Mouse (Mus musculus): ENCODE data around the gene Gp1ba.

The Gp1ba gene

DNA sequence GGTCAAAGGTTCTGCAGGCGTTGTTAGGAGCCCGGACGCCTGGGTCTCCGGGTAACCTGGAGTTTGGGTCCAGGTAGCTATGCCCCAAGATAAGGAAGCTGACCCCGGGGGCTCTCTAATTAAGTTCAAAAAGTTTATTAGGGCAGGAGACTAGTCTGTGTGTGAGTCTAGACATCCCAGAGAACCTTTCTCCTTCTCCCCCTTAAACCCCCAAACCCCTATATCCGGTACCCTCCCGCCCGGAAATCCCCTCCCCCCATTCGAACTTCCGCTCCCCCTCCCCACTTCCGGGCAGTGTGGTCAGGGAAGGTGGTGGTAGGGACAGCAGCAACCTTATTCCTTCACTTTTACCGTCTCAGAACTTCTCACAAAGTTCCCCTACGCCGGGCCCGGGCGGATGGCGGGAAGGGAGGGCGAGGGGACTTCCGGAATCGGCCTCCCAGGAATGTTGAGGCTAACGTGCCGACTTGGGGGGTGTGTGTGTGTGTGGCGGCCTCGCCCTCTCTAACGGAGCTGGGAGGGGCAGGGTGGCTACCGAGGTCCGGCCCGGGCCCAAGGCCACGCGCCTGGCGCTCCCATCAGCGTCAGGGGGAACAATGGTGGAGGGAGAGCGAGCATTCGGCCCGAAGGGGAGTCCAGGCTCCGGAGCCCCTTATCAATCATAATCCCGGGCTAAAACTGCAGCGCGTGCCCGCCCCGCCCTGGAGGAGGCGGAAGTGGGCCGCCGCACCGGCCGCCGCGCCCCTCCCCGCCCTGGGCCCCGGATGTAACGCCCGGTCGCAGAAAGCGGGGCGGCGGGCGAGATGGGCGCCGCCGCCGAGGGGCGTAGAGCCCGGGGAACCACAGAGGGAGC is 14.6 kb downstream of the Gp1ba start:
- peak; percentile 87 for DNase-seq (ENCODE audit: low spot score)

DNA sequence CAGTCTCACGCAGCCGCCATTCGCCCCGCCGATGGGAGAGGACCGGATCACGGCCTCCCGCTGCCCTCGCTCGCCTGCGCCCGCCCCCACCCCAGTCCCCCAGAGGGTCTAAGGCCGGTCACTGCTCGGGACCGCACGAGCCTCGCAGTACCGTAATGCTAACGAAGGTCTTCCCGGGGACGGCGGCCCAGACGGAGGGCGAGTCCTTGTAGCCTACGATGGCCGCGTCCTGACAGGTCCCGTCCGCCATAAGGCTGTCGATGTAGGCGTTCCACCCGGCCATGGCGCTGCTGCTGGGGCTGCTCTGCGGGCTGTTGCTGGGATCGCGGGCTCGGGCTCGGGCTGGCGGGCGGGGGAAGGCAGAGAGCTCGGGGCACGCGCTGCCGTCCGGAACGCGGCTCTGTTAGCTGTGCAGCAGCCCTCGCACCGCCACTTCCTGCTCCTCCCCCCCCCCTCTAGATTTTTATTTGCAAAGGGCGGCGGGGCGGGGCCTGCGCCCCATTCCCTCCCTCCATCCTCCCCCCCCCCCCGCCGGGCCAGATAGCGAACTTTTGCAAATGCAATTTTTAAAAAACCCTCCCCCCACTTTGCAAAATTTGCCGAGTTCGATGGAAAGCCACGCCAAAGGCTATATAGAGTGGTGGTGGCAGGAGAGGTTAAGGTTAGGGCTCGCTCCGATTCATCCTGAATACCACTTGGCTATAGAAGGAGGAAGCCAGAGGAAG is 15.4 kb downstream of the Gp1ba start, which contains the start of gene Pfn1:
TSS of gene Pfn1 (minus strand) at position 447 of the 725 bp plus-strand sequence.
- DNase-seq (ENCODE audit: low spot score), result peak; percentile 93

DNA sequence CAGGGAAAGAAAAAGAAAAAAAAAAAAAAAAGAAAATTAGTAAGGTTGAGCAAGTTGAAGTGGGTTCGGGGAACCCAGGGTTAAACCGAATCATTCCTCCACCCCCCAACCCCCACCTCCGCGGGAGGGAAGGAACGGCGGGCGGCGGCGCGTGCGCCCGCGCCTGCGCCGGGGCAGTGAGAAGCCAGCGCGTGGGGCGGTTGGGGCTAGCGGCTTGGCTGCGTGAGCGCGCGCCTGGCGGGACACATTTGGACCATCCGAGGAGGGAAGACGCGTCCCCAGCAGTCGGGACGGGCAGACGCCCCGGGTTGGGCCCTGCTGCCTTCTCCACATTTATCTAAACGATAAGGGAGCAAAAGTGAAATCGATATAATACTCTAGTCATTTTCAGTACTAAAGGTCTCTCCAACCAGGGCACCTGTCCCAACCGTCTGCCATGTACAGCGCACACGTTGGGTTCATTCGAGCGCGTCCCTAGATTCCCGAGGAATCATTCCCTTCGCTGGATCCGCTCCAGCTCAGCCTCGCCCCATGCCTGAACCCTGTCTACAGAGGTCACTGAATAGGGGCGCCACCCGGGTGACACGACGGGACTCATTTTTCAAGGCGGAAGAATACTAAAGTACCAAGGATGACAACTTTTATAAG is 16.1 kb downstream of the Gp1ba start:
- peak; percentile 91 for DNase-seq (ENCODE audit: low spot score)

DNA sequence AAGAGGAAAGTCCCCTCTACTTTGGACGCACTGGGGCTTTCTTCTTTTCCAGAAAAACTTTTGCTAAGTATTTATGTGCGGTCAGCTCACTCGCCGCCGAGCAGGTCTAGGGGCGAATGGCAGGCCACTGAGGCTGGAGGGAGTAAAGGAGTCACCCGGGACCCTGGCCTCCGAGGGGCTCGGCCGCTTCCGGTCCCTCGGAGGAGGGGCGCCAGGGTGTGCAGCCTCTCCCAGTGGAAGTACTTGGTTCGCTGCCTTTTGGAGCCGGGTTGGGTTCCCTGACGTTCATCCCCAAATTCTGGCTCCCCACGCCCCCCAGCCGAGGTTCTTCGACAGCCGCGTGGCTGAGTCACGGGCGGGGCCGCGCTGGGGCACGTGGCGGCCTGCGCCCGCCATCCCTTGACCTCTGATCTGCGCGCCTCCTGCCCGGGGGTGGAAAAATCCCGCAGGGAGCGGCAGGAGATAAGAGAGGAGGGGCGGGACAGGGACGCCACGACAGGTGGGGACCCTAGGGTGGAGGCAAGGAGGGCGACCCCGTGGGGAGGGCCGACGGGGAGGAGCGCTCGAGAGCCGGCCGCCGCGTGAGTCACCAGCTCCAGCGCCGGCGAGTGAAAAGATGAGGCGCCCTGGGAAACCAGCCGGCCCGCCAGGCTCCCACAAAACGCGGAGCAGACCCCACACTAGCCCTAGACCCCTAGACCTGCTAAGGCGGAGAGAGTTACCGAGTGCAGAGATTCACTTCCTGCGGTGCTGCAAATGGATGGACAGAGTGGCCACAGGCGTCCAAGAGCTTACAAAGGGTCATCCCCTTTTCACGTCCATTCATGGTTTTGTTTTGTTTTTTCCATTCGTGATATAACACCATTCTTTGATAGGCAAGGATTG is 16.9 kb downstream of the Gp1ba start:
- DNase-seq (ENCODE audit: low spot score), result peak; percentile 83

DNA sequence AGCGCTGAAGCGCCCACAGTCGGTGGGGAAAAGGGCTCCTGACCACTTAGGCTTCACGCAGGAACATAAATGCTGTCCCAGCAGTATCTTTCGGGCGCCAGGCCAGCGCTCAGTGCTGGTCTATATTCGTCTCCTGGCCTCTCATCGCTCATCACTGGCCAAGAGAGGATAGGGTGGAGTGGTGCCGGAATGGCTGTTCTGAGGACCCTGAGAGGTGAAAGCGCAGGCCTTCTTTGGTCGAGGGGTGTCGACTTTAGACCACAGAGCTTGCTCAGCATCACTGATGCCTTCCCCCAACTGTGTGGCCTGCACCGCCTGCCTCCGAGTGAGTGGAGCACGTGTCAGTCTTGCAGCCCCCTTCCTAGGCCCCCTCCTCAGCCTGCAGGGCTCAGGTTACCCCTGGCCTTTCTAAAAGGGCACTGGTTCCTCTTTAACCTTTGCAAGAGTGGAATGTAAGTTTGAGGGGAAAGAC is 17.6 kb downstream of the Gp1ba start:
- peak; percentile 47 for DNase-seq (ENCODE audit: low spot score)

DNA sequence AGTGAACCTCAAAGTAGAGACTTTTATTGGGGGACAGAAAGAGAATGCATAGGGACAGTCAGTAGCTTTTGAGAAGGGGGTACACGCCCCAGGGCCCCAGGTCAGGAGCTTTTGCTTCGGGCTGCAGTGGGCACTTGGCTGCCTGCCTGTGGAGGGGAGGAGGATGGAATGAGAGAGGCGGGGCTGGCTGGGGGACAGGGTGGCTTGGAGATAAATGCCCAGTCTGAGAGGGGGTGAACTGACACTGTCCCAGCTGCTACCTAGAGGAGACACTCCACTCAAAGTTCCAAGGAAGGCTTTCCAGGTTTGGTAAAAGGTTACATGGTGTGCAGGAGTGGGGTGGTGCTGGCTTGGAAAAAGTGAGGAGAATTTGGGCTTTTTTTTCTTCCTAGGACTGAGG is 18.0 kb downstream of the Gp1ba start, which contains the start of gene Eno3:
TSS of gene Eno3 (plus strand) at position 239 of the 400 bp plus-strand sequence.
- DNase-seq (ENCODE audit: low spot score), result no peak

DNA sequence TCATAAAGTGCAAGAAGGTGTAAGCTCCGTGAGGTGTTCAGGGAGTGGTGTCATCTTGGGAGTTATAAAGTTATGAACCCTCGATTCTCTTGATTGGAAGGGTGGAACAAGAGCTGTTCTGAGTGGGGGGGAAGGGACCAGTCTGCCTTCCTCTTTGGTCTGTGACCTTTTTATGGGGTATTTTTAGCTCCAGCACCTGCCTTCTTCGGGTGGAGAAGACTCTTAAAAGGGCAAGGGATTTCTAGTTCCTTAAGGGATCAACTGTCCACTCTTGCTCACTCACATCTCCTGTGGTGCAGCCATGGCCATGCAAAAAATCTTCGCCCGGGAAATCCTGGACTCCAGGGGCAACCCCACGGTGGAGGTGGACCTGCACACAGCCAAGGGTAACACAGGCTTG is 18.7 kb downstream of the Gp1ba start:
- DNase-seq (ENCODE audit: low spot score), result no peak

DNA sequence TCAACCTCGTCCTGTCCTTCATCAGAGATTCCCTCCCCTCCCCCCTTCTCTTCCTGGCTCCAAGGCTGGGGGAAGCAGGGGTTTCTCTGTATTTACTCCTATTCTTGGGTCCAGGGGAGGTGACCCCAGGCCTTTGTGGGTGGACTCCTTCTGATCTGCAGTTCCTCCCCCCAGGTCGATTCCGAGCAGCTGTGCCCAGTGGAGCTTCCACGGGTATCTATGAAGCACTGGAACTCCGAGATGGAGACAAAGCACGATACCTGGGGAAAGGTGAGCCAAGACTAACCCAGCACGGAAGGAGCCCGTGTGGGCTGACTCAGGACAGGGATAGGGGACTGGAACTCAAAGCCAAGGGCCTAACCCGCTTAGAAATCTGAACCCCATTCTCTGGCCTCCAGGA is 19.1 kb downstream of the Gp1ba start:
- no peak for DNase-seq (ENCODE audit: low spot score)

DNA sequence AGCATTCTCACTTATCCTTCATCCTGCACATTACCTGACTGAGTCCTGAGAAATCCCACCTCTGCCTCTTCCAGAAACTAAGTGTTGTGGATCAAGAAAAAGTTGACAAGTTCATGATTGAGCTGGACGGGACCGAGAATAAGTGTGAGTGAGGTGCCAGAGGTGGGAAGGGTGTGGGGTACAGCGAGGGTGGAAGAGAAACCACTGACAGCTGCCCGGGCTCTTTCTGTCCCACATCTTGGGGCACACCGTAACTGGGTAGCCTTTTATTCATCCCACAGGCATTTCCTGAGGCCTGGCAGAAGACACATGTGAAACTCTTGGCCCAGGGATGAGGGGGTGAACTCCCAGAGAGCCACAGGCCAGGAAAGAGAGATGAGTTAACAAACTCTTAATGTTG is 19.6 kb downstream of the Gp1ba start:
- no peak for DNase-seq (ENCODE audit: low spot score)

DNA sequence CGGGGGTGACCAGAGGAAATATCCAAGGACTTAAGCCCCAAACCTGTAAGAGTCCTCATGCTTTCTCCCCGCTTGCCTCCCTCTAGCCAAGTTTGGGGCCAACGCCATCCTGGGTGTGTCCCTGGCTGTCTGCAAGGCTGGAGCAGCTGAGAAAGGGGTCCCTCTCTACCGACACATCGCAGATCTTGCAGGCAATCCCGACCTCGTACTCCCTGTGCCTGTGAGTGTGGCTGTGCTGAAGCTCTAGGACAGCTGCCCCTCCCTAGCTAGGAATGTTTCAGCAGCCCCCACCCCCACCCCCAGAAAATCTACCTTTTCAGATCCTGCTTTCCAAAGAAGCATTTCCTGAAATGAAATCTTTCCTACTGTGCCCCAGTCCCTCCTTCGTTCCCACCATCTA is 20.0 kb downstream of the Gp1ba start:
- DNase-seq (ENCODE audit: low spot score), result no peak

DNA sequence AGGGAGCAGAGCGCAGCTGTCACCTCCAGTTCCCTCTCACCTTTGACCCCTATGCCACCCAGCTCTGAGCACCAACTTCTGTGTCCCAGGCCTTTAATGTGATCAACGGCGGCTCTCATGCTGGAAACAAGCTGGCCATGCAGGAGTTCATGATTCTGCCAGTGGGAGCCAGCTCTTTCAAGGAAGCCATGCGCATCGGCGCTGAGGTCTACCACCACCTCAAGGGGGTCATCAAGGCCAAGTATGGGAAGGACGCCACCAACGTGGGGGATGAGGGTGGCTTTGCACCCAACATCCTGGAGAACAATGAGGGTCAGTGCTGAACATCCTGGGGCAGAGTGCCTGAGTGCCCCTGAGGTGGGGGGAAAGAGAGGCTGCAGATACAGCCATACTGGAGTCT is 21.6 kb downstream of the Gp1ba start:
- DNase-seq (ENCODE audit: low spot score), result no peak

DNA sequence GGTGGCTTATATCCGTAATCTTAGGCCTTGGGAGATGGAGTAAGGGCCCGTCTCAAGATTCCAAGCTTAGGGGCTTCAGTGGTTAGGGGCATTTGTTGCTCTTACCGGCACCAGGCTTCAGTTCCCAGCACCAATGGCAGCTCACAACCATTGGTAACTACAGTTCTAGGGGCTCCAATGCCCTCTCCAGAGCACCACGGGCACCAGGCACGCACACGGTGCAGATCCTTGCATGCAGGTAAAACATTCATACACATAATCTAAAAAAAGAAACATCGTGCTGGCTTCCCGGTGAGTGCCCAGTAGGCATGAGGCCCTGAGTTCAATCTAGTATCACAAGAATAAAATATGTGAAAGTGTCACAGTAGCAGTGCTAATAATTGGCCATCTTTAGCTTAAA is 24.2 kb downstream of the Gp1ba start:
- DNase-seq (ENCODE audit: low spot score), result no peak

DNA sequence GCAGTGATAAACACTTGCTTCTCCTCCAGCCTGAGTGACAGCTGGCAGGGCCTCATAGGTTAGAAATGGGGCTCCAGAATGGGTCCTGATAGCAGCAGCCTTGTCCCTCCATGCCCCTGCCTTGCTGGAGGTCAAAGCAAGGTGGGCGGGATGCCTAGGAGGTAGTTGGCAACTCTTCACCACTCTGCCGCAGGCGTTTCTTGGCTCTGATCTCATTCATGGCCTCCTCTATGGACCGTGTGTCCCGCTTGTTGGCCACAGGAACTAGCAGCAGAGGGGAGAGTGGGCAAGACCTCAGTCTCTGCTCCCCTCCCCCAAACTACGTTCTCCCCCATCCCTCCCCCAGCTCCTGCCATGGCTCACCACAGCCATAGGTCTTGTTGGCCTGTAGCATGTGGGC is 25.0 kb downstream of the Gp1ba start:
- no peak for DNase-seq (ENCODE audit: low spot score)

DNA sequence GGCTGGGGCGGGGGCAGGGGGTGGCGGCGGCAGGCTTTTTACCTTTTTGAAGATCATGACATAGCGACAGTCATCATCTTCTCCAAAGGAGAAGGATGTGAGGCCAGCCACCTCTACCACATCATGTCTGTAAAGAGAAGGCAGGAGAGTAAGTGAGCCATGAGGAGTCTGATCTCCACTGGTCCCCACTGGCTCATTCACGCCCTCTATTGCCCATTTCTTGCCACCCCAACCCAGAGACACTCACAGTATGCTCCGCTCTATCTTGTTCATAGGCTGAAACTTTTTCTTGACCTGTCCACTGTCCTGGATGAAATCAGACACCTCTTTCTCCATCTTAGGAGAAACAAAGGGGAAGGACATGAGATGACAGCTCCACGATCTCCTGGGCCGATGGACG is 25.8 kb downstream of the Gp1ba start:
- DNase-seq (ENCODE audit: low spot score), result no peak

DNA sequence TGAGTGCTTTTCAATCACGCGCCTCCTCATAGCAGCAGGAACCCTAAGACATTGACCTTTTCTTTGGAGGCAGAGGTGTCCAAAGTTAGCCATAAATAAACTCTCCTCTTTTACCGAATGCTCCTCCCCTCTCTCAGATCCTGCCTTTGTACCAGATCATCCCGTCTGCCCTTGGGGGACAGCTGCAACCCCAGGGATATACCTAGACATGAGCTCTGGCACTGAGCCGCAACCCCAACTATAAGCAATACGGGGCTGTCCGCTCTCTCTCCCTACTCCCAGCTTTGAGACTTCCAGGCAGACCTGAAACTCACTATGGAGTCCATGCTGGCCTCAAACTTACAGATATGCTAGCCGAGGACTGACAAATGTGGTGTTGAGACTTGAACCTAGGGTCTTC is 27.8 kb downstream of the Gp1ba start:
- DNase-seq (ENCODE audit: low spot score), result no peak

DNA sequence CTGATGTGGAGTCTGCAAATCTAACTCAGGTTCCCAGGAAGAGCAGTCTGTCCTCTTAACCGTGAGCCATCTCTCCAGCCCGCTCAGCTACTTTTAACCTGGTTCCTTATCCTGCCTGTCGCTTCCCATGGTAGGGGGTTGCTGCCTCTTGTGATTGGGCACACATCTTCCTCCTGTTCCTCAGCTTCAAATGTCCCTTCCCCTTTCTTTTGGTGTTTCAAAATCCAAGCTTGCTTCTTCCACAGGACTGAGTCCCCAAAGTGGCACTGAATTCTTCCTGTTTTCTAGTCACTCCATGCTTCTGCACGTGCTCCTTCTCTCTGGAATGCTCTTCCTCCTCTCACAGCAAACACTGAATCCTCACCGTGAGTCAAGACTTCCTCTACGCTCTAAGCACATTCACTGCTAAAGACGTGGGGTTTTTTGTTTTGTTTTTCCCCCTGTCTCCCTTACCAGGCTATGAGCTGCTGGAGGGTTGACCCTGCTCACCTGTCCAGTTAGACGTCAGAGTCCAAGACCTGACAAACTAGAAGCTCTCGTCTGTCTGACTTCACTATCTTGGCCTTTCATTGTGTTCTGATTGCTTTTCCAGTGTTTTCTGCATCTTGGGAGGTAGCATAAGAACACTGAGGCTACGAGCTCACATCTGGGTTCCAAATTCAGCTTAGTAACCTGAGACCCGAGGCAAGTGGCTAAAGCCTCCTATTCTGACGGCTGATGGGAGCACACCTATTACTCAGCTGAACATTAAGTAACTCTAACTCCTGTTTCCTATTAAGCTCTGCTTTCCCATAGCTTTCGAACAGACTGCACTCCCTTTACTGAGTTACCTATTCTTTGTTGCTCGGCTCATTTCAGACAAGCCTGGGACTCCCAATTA is 28.6 kb downstream of the Gp1ba start:
- no peak for DNase-seq (ENCODE audit: low spot score)

DNA sequence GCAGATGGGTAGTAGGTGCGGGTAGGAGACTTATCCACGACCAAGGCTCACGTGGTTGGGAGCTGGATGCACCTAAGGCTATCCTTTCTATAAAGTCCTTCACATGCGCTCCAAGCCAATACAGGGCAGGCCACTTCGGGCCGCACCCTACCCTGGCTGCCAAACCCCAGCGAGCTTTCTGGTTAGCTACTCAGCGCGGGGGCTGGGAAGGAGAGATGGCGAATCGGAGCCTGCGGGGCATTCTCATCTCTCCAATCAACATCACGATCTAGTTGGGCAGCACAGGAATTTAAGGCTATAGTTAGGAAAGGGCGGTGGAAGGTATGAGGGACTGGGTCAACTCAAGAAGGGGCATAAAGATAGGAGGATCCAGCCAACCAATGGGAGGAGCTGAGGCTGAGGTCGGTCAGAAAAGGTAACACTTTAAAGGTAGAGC is 29.4 kb downstream of the Gp1ba start:
- DNase-seq (ENCODE audit: low spot score), result no peak

DNA sequence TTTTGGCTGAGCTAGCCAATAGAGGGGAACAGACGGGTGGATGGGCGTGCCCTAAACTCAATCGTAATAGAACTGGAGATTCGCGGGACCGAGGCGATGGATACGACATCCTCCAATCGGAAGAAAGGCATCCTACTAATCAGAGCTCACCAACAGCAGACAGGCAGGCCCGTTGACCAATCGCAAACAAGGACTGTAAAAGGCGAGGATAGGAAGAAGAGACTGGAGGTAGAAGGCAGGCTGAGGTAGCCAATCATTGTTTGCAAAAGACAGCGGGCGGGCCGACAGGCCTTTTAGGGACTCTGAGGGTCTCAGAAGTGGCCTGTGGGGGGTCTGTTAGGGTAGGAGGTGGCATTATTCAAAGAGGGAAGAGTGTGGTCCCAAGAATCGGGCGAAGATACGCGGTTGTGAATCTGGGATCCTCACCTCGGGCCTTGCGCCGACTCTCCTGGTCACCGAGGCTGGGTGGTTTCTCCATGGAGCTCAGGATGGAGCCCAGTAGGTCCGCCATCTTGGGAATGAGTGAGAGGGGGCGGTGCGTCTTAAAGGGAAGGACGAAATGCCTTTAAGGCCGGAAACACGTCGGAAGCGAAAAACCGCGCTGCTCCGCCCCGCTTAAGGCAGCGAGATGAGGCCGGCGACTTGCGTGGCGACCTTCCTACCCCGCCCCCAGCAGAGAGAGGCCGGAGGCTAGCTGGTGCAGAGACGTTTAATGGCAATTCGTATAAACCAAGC is 30.0 kb downstream of the Gp1ba start, which contains the start of gene Spag7:
TSS of gene Spag7 (minus strand) at position 646 of the 735 bp plus-strand sequence.
- peak; percentile 99 for DNase-seq (ENCODE audit: low spot score)

DNA sequence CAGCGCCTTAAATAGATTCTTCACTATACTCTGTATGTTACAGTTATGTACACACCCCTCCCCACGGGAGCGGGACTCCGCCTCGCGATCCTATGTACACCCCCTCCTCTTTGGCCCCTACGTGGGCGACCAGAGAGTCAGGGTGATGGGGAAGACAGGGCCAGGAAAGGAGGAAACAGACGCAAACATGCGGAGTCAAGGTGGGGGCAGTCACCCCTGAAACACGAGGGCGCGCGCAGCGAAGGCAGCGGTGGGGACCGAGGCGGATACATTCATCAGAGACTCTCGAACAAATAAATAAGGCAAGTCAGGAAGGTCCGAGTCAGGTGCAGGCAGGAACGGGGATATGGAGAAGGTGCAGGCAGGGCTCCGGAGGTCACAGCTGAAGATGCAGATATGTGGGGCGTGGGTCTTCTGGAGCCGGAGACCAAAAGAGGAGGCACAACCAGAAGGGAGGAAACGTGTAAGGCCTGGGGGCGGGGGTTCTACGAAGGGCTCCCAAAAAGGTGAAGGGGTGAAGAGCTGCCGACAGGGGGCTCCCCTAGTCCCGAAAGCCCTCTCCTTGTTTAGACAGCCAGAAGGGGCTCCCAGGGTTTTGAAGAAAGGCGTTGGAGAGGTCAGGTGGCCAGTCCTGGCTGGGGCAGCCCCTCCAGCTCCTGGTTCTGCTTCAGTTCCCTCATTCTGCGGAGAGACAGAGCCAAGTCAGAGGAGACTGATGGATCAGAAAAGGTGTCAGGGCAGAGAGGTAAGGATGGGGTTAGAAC is 30.8 kb downstream of the Gp1ba start:
- DNase-seq (ENCODE audit: low spot score), result peak; percentile 82

Measured in yolk sac, embryonic 10.5 days (tissue).